Mouse (Mus musculus) urinary bladder, postnatal 14 days (tissue): ENCODE results near the gene Fdx1.

Experiments used
- DNase-seq: peaks from one replicate; pipeline ENCODE4 v3.0.0; 2021; ENCODE audit warnings: low spot score

Fdx1 gene

DNA sequence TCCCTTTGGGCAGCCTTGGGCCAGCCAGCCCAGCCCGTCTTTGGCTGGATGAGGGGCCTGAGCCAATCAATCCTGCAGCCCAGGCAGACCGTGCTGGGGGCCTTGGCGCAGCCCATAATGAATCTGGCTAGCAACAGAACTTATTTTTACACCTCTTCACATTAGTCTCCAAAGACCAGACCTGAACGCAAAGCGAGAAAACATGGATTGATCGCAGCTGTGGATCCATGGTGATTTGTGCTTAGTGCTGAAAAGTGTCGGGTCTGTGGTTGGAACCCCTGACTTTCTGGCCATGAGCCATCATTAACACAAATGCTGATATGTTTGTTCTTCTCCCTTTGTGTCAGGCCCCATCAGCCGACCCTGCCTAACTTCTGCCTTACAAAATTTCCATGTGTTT lies 56.4 kb downstream of the Fdx1 start:
- no peak for DNase-seq
